ENCODE assay signal across 16 mouse cellular contexts in genomic region chr1:27798993-27799392, GRCm38 (mm10).
"Had no signal": no experiment of that assay in that cellular context is flagged by ENCODE, and none has a peak within 500 bp of the region (broad histone marks: within the 10 kb centered on the region; RNA-seq: fewer than 3 reads in every experiment).

No protein-coding gene starts in this region.

- H3K36me3 ChIP-seq: limb, embryonic 12.5 days; limb, embryonic 15.5 days; midbrain, embryonic 12.5 days had no signal

- H3K27me3 ChIP-seq: limb, embryonic 12.5 days; limb, embryonic 15.5 days; midbrain, embryonic 12.5 days had no signal

- H3K4me3 ChIP-seq: limb, embryonic 12.5 days; limb, embryonic 15.5 days; midbrain, embryonic 12.5 days had no signal

- DNase-seq: kidney, adult 9 months; left cerebral cortex, postnatal 4 days; liver, postnatal 0 days; lung, postnatal 10 days; thymus, adult 2 months; thymus, postnatal 14 days; thymus, postnatal 4 days had no signal

- H3K9ac ChIP-seq: limb, embryonic 12.5 days; limb, embryonic 15.5 days; liver, embryonic 14.5 days; liver, postnatal 0 days; midbrain, embryonic 12.5 days had no signal

- H3K9me3 ChIP-seq: limb, embryonic 12.5 days; limb, embryonic 15.5 days; midbrain, embryonic 12.5 days had no signal

- H3K27ac ChIP-seq: limb, embryonic 12.5 days; limb, embryonic 15.5 days; liver, embryonic 14.5 days; macrophage; midbrain, embryonic 12.5 days; stomach, postnatal 0 days had no signal

- H3K4me1 ChIP-seq: limb, embryonic 12.5 days; limb, embryonic 15.5 days; midbrain, embryonic 12.5 days had no signal

- ATAC-seq: intestine, postnatal 0 days; liver, postnatal 0 days; midbrain, embryonic 16.5 days had no signal

- H3K4me2 ChIP-seq: limb, embryonic 12.5 days; limb, embryonic 15.5 days; liver, embryonic 11.5 days; midbrain, embryonic 12.5 days had no signal
